Mouse (Mus musculus) forebrain, embryonic 12.5 days (tissue): ENCODE measurements around the gene Tbc1d22a. TPM values are rescaled to one million over a fixed set of nuclear protein-coding genes. Genes with fewer than 3 reads are reported as not detected.

Experiments used
- ATAC-seq: fragments of 200-750 bp; cut with Nextera tagmentation; 2 replicates; pipeline ENCODE4 v1.8.0; 2017; ENCODE audit warnings: moderate TSS enrichment; ENCODE audit not compliant: low FRiP score
- H3K27ac ChIP-seq: fragments of 300-500 bp; sonication (generic); 2 replicates; pipeline ENCODE4 v1.5.1; 2016; ENCODE audit warnings: mild to moderate bottlenecking
- H3K27me3 ChIP-seq: fragments of 300-500 bp; sonication (generic); 2 replicates; pipeline ENCODE4 v1.6.1; 2016; ENCODE audit warnings: mild to moderate bottlenecking
- H3K36me3 ChIP-seq: fragments of 300-500 bp; sonication (generic); replicated peaks from 2 replicates; pipeline ENCODE4 v1.6.1; 2016; ENCODE audit warnings: mild to moderate bottlenecking
- H3K4me1 ChIP-seq: fragments of 300-500 bp; sonication (generic); 2 replicates; pipeline ENCODE4 v1.6.1; 2016
- H3K4me2 ChIP-seq: fragments of 300-500 bp; sonication (generic); 2 replicates; pipeline ENCODE4 v1.6.1; 2016; ENCODE audit warnings: mild to moderate bottlenecking, moderate library complexity
- H3K4me3 ChIP-seq: fragments of 300-500 bp; sonication (generic); replicated peaks from 2 replicates; pipeline ENCODE4 v1.5.1; 2016; ENCODE audit warnings: mild to moderate bottlenecking
- H3K9ac ChIP-seq: fragments of 300-500 bp; sonication (generic); 2 replicates; pipeline ENCODE4 v1.6.1; 2016; ENCODE audit warnings: mild to moderate bottlenecking
- H3K9me3 ChIP-seq: fragments of 300-500 bp; sonication (generic); 2 replicates; pipeline ENCODE4 v1.6.1; 2016
- WGBS: fragments of 180-500 bp; shearing (Covaris S2); methylation state at CpG from one replicate; pipeline ENCODE4 v1.1.7; 2016; 5-methylcytosine and 5-hydroxymethylcytosine counted together
- polyA plus RNA-seq: library from polyadenylated mRNA; unstranded; fragments of >200 nt; fragmentation: Nextera tagmentation; extraction: Ambion mirVana; gene quantifications from 2 replicates; pipeline ENCODE4 v1.2.1, GENCODE M21; 2016

The Tbc1d22a gene
- polyA plus RNA-seq, 1 experiment from 2014 or later, result 9.1 TPM

DNA sequence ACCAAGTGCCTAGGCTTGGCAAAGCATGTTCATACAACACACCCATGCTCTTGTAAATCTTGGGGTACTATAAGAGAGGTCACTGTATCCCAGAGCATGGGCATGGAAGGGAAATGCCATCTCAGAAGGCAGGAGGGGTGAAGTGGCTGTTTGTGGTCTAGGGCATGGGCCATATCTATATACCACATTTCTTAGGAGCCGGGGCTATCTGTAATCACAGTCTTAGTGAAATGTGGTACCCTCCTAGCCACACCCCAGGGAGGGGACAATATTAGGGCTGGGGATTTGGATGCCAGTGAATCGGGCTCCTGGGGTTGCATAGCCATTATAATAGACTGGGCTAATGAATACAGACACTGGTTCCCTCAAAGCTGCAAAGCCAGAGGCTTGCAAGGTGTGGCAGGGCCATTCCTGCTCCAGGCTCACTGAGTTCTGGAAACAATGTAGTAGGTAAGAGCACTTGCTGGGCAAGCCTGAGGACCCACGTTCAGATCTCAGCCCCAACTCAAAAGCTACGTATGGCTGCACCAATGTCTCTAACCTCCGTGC, 197.3 kb downstream of the Tbc1d22a start:
- Histone ChIP-seq H3K27ac (no peak overlapping the region), H3K4me3 (no peak overlapping the region), H3K27me3 (peaks cover 75% of the 10 kb centered on the region), H3K4me2 (no peak overlapping the region), H3K9ac (no peak overlapping the region), H3K36me3 (no peaks in the 10 kb centered on the region), H3K9me3 (no peaks in the 10 kb centered on the region), H3K4me1 (peaks cover 35% of the 10 kb centered on the region)
- WGBS, result 54% methylated on average over 5 of the region's 5 CpGs
- ATAC-seq, result no peak

DNA sequence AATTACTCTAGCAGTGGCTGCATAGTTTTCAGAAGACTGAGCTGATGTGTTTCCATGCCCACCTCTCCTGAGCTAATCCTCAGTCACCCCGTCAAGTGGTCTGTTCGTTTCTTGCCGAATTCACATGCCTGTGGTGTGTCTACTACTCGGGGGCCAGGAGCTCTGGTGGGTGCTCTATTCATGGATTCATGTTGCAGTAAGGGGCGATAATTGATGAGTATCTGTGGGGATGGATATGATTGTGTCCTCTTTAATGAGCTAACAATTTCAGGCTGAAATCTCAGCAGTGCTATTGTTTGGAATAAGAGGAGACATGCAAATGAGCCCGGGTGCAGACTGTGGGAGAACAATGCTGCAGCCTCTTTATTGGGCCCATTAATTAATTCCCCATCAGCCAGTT, 201.7 kb downstream of the Tbc1d22a start:
- Histone ChIP-seq H3K27ac (peak overlapping the region; percentile 78), H3K36me3 (no peaks in the 10 kb centered on the region), H3K4me3 (no peak overlapping the region), H3K4me2 (no peak overlapping the region), H3K4me1 (peaks cover 63% of the 10 kb centered on the region), H3K9me3 (no peaks in the 10 kb centered on the region), H3K9ac (no peak overlapping the region), H3K27me3 (peaks cover 77% of the 10 kb centered on the region)
- ATAC-seq, result peak; percentile 70
- WGBS, result 8% methylated on average over 6 of the region's 6 CpGs

DNA sequence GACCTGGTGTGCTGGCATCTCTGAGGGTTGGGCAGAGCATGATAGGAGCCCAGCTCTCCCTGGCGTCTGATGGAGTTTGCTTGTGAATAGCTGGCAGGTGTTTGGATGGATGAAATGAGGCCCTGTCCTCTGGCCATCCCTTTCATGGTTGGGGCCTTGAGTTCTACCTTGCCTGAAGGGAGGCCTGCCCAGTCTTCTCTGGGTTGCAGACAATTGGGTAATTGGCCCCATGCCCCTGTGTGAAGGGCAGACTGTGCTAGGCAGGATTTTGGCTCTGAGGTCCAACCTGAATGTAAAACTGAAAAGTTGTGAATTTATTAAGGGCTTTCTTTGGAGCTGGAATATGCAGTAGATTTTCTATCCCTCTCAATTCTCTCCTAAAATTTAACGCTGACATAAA, 204.2 kb downstream of the Tbc1d22a start:
- Histone ChIP-seq H3K9me3 (no peaks in the 10 kb centered on the region), H3K4me3 (no peak overlapping the region), H3K27ac (no peak overlapping the region), H3K9ac (no peak overlapping the region), H3K4me2 (no peak overlapping the region), H3K4me1 (peaks cover 56% of the 10 kb centered on the region), H3K27me3 (peaks cover 66% of the 10 kb centered on the region), H3K36me3 (no peaks in the 10 kb centered on the region)
- no peak for ATAC-seq
- 69% methylated on average over 2 of the region's 2 CpGs for WGBS

DNA sequence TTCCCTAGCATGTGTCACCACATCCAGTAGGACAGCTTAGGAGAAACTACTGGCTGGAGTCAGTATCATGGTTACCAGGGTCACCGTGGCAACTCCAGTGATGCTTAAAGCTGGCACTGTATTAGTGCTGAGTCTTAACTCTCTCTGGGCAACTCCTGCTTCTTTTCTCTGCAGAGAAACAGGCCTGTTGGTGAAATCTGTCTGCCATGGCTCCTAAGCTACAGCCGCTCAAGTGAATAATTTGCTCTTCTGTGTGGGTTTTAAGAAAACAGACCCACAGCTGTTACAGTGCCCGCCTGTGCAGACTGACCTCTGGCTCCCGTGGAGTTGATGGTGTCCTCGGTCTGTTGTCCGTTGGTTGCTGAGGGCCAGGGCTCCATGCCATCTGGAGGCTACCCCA, 205.4 kb downstream of the Tbc1d22a start:
- peak; percentile 59; the same call in 1 of the 2 replicates for ATAC-seq
- peaks cover 50% of the 10 kb centered on the region for H3K4me1 ChIP-seq
- H3K4me2 ChIP-seq, result no peak overlapping the region
- WGBS, result 48% methylated on average over 6 of the region's 6 CpGs
- no peak overlapping the region for H3K4me3 ChIP-seq
- H3K27ac ChIP-seq, result peak overlapping the region; percentile 53; the same call in 1 of the 2 replicates
- H3K9me3 ChIP-seq, result no peaks in the 10 kb centered on the region
- H3K36me3 ChIP-seq, result no peaks in the 10 kb centered on the region
- no peak overlapping the region for H3K9ac ChIP-seq
- H3K27me3 ChIP-seq, result peaks cover 54% of the 10 kb centered on the region

- Histone ChIP-seq H3K9ac (no peak overlapping the region), H3K27me3 (peaks cover 50% of the 10 kb centered on the region), H3K27ac (no peak overlapping the region), H3K9me3 (no peaks in the 10 kb centered on the region), H3K4me3 (no peak overlapping the region), H3K36me3 (no peaks in the 10 kb centered on the region), H3K4me2 (no peak overlapping the region), H3K4me1 (peaks cover 43% of the 10 kb centered on the region)
- no peak for ATAC-seq
- 73% methylated on average over 1 of the region's 1 CpGs for WGBS
Observed at GRCm38 (mm10) chr15:86422858-86423257, 208.6 kb downstream of the Tbc1d22a start.

DNA sequence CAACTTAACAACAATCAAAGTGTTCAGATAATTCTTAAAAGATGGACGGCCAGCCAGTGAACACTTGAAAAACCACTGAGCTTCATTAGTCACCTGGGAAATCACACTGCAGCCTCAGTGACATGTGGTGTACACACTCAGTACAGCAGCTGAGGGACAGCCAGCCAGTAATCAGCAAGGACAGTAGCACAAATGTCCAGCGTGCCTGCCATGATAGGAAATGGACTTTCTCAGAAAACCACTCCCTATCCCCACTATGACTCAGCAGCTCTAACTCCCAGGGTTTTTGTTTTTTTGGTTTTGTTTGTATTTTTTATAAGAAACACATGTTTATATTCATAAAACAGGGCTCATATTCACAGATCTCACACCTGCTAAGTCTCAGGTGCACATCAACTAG, 209.6 kb downstream of the Tbc1d22a start:
- H3K4me3 ChIP-seq, result no peak overlapping the region
- H3K4me1 ChIP-seq, result peaks cover 44% of the 10 kb centered on the region
- H3K27ac ChIP-seq, result no peak overlapping the region
- ATAC-seq, result no peak
- WGBS, result 87% methylated on average over 2 of the region's 2 CpGs
- no peak overlapping the region for H3K9ac ChIP-seq
- no peaks in the 10 kb centered on the region for H3K9me3 ChIP-seq
- peaks cover 50% of the 10 kb centered on the region for H3K27me3 ChIP-seq
- H3K36me3 ChIP-seq, result no peaks in the 10 kb centered on the region
- H3K4me2 ChIP-seq, result no peak overlapping the region

GRCm38 (mm10) chr15:86424971-86425370, 210.7 kb downstream of the Tbc1d22a start:
- H3K9me3 ChIP-seq, result no peaks in the 10 kb centered on the region
- H3K9ac ChIP-seq, result no peak overlapping the region
- H3K27ac ChIP-seq, result no peak overlapping the region
- peaks cover 36% of the 10 kb centered on the region for H3K4me1 ChIP-seq
- WGBS, result 59% methylated on average over 8 of the region's 8 CpGs
- H3K36me3 ChIP-seq, result no peaks in the 10 kb centered on the region
- peaks cover 49% of the 10 kb centered on the region for H3K27me3 ChIP-seq
- H3K4me3 ChIP-seq, result no peak overlapping the region
- no peak overlapping the region for H3K4me2 ChIP-seq
- ATAC-seq, result no peak

- Histone ChIP-seq H3K4me3 (no peak overlapping the region), H3K36me3 (no peaks in the 10 kb centered on the region), H3K9ac (no peak overlapping the region), H3K4me2 (no peak overlapping the region), H3K4me1 (peaks cover 31% of the 10 kb centered on the region), H3K27ac (no peak overlapping the region), H3K27me3 (peaks cover 48% of the 10 kb centered on the region), H3K9me3 (no peaks in the 10 kb centered on the region)
- WGBS, result 36% methylated on average over 5 of the region's 5 CpGs
- ATAC-seq, result no peak
Observed at GRCm38 (mm10) chr15:86426364-86427000, 212.2 kb downstream of the Tbc1d22a start.

GRCm38 (mm10) chr15:86427439-86427838, 213.2 kb downstream of the Tbc1d22a start:
- H3K27ac ChIP-seq, result no peak overlapping the region
- peaks cover 31% of the 10 kb centered on the region for H3K4me1 ChIP-seq
- H3K36me3 ChIP-seq, result no peaks in the 10 kb centered on the region

GRCm38 (mm10) chr15:86428496-86428895, 214.2 kb downstream of the Tbc1d22a start:
- peaks cover 38% of the 10 kb centered on the region for H3K27me3 ChIP-seq
- peaks cover 31% of the 10 kb centered on the region for H3K4me1 ChIP-seq
- no peak overlapping the region for H3K27ac ChIP-seq
- no peak overlapping the region for H3K4me2 ChIP-seq
- ATAC-seq, result no peak
- H3K9ac ChIP-seq, result no peak overlapping the region
- no peaks in the 10 kb centered on the region for H3K9me3 ChIP-seq
- H3K4me3 ChIP-seq, result no peak overlapping the region
- no peaks in the 10 kb centered on the region for H3K36me3 ChIP-seq
- WGBS, result 62% methylated on average over 5 of the region's 5 CpGs

More at GRCm38 (mm10) chr15:86427439-86427838, 213.2 kb downstream of the Tbc1d22a start:
- H3K4me3 ChIP-seq, result no peak overlapping the region
- no peak for ATAC-seq
- no peaks in the 10 kb centered on the region for H3K9me3 ChIP-seq
- H3K27me3 ChIP-seq, result peaks cover 42% of the 10 kb centered on the region
- WGBS, result 82% methylated on average over 4 of the region's 4 CpGs
- no peak overlapping the region for H3K4me2 ChIP-seq
- H3K9ac ChIP-seq, result no peak overlapping the region

DNA sequence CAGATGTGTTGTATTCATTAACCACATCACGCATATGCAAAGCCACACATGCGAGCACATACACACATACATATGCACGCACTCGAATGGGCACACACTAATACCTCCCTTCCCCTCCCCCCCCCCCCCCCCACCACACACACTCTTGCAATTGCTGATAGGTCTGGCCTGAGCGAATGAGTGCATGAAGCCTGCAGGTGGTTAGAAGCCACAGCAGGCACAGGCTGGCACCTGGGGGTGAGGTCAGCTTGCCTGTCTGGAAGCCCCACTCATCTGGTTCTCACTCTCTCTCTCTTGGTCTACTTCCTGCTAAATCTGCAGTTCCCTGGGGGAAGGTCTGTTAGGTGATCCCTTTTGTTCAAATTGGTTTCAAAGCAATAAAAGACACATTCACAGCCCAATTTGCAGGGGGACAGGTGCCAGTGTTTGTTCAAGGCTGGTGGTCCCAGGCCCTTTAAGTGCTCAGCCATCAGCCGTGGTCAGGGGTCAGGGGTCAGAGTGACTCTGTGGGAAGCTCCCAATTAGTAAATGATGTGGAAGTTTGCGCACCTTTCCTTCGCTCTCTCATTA, 215.6 kb downstream of the Tbc1d22a start:
- H3K4me3 ChIP-seq, result no peak overlapping the region
- peaks cover 30% of the 10 kb centered on the region for H3K4me1 ChIP-seq
- H3K36me3 ChIP-seq, result no peaks in the 10 kb centered on the region
- no peak overlapping the region for H3K27ac ChIP-seq
- no peak overlapping the region for H3K9ac ChIP-seq
- H3K9me3 ChIP-seq, result no peaks in the 10 kb centered on the region
- H3K4me2 ChIP-seq, result no peak overlapping the region
- 58% methylated on average over 8 of the region's 8 CpGs for WGBS
- ATAC-seq, result no peak
- peaks cover 36% of the 10 kb centered on the region for H3K27me3 ChIP-seq

DNA sequence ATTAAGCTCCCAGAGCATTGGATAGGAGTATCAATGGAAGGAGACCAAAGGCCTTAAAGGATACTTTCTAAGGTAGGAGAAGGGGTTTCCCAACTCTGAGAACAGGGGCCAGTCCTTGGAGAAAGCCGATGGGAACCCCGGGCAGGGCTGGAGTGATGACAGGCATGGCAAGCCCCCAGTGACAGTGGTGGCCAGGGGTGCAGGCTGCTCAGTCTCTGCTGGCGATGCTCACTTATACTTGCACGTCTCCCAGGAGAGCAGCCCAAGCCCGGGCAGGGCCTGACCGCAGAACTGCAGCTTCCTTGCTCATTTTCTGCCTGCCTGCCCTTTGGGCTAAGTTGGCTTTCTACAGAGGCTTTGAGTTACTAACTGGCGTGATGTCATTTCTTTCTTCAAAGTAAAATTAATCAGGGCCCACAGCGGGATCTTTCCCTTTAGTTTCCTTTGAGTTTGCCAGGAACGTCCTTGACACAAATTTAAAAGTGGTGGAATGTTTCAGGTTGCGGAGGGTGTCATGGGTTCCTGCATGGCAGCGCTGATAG, 217.4 kb downstream of the Tbc1d22a start:
- H3K4me3 ChIP-seq, result no peak overlapping the region
- H3K27ac ChIP-seq, result no peak overlapping the region
- no peak for ATAC-seq
- H3K27me3 ChIP-seq, result peaks cover 27% of the 10 kb centered on the region
- H3K36me3 ChIP-seq, result no peaks in the 10 kb centered on the region
- H3K4me2 ChIP-seq, result no peak overlapping the region
- no peaks in the 10 kb centered on the region for H3K9me3 ChIP-seq
- WGBS, result 65% methylated on average over 11 of the region's 11 CpGs
- H3K4me1 ChIP-seq, result peaks cover 15% of the 10 kb centered on the region
- no peak overlapping the region for H3K9ac ChIP-seq

GRCm38 (mm10) chr15:86432791-86433190, 218.5 kb downstream of the Tbc1d22a start:
- Histone ChIP-seq H3K27me3 (peaks cover 27% of the 10 kb centered on the region), H3K9me3 (no peaks in the 10 kb centered on the region), H3K36me3 (no peaks in the 10 kb centered on the region), H3K4me2 (no peak overlapping the region), H3K9ac (no peak overlapping the region), H3K27ac (no peak overlapping the region), H3K4me3 (no peak overlapping the region), H3K4me1 (peaks cover 13% of the 10 kb centered on the region)
- no peak for ATAC-seq
